Mouse (Mus musculus) testis, adult 2 months (tissue): Measurements from ENCODE around the gene C1ra.

Experiments used
- CTCF ChIP-seq: fragments of 200-500 bp; IDR thresholded peaks from 2 replicates; pipeline ENCODE4 v1.5.1; 2012; ENCODE audit warnings: low read depth, mild to moderate bottlenecking, inconsistent platforms, low read length, moderate library complexity; ENCODE audit not compliant: control insufficient read depth, insufficient read depth, insufficient replicate concordance
- POLR2A ChIP-seq: fragments of 200-500 bp; IDR thresholded peaks from 2 replicates; pipeline ENCODE4 v1.6.1; 2012; ENCODE audit warnings: low read depth, mild to moderate bottlenecking, inconsistent platforms, low read length, moderate library complexity; ENCODE audit not compliant: control insufficient read depth

DNA sequence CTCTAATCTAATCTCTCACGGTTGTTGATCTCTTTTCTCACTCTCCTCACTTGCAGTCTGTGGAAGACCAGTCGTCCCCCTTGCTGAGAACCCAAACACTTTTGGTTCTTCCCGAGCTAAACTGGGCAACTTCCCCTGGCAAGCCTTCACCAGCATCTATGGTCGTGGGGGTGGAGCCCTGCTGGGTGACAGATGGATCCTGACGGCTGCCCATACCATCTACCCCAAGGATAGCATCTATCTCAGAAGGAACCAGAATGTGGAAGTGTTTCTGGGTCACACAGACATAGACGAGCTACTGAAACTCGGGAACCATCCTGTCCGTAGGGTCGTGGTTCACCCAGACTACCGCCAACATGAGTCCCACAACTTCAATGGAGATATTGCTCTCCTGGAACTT lies 3.9 kb upstream of the C1ra start:
- TF ChIP-seq CTCF (no peak), POLR2A (no peak)
